Mouse (Mus musculus) kidney, embryonic 16.5 days (tissue): ENCODE measurements around the gene Ercc8. TPM values are rescaled to one million over a fixed set of nuclear protein-coding genes. Genes with fewer than 3 reads are reported as not detected.

ENCODE experiments used
- ATAC-seq: fragments of 200-750 bp; cut with Nextera tagmentation; 2 replicates; pipeline ENCODE4 v1.8.0; 2017; ENCODE audit warnings: moderate TSS enrichment; ENCODE audit not compliant: low FRiP score, low TSS enrichment
- H3K27ac ChIP-seq: fragments of 300-500 bp; sonication (generic); 2 replicates; pipeline ENCODE4 v1.5.1; 2014; ENCODE audit warnings: low read length
- H3K27me3 ChIP-seq: fragments of 300-500 bp; sonication (generic); 2 replicates; pipeline ENCODE4 v1.6.1; 2014; ENCODE audit warnings: low read length, control low read depth, mixed read lengths; ENCODE audit not compliant: insufficient read depth
- H3K36me3 ChIP-seq: fragments of 300-500 bp; sonication (generic); 2 replicates; pipeline ENCODE4 v1.6.1; 2014; ENCODE audit warnings: low read length, control low read depth, mixed read lengths; ENCODE audit not compliant: insufficient read depth
- H3K4me1 ChIP-seq: fragments of 300-500 bp; sonication (generic); 2 replicates; pipeline ENCODE4 v1.6.1; 2014; ENCODE audit warnings: low read length, control low read depth, mixed read lengths; ENCODE audit not compliant: insufficient read depth
- H3K4me2 ChIP-seq: fragments of 300-500 bp; sonication (generic); replicated peaks from 2 replicates; pipeline ENCODE4 v1.6.1; 2014; ENCODE audit warnings: low read depth, low read length
- H3K4me3 ChIP-seq: fragments of 300-500 bp; sonication (generic); 2 replicates; pipeline ENCODE4 v1.5.1; 2014; ENCODE audit warnings: mild to moderate bottlenecking, low read length
- H3K9ac ChIP-seq: fragments of 300-500 bp; sonication (generic); replicated peaks from 2 replicates; pipeline ENCODE4 v1.6.1; 2014; ENCODE audit warnings: low read length
- H3K9me3 ChIP-seq: fragments of 300-500 bp; sonication (generic); 2 replicates; pipeline ENCODE4 v1.6.1; 2016; ENCODE audit warnings: low read length, control low read depth
- WGBS: fragments of 180-500 bp; shearing (Covaris S2); extraction: QIAGEN DNeasy Blood & Tissue Kit; methylation state at CpG from one replicate; pipeline ENCODE4 v1.1.7; 2014; 5-methylcytosine and 5-hydroxymethylcytosine counted together
- polyA plus RNA-seq: library from polyadenylated mRNA; unstranded; fragments of >200 nt; fragmentation: Nextera tagmentation; extraction: Ambion mirVana; gene quantifications from 2 replicates; pipeline ENCODE4 v1.2.1, GENCODE M21; 2015

Gene Ercc8
- polyA plus RNA-seq, 1 experiment from 2014 or later = 15.4 TPM

- ATAC-seq = no peak
These were observed 54.0 kb downstream of the Ercc8 start for GRCm38 (mm10) chr13:108212397-108213018.

GRCm38 (mm10) chr13:108214081-108214484 is 55.6 kb downstream of the Ercc8 start, which contains the start of gene Elovl7:
Elovl7 (plus strand) TSS chr13:108214404.
- ATAC-seq = peak; percentile 97
- H3K4me3 ChIP-seq = peak within 1 kb of the TSS; percentile 80
- H3K4me2 ChIP-seq = peak within 1 kb of the TSS; percentile 98
- no peaks in the 10 kb centered on the region for H3K9me3 ChIP-seq
- H3K36me3 ChIP-seq = no peaks in the 10 kb centered on the region
- H3K27me3 ChIP-seq = peaks cover 24% of the 10 kb centered on the region
- H3K4me1 ChIP-seq = peaks cover 13% of the 10 kb centered on the region
- under 1% methylated on average over 32 of the region's 40 CpGs for WGBS
- H3K9ac ChIP-seq = peak within 1 kb of the TSS; percentile 81
- H3K27ac ChIP-seq = peak within 1 kb of the TSS; percentile 47; the same call in 1 of the 2 replicates

More at GRCm38 (mm10) chr13:108212397-108213018, 54.0 kb downstream of the Ercc8 start:
- H3K4me3 ChIP-seq = no peak overlapping the region
- 49% methylated on average over 5 of the region's 5 CpGs for WGBS
- peaks cover 24% of the 10 kb centered on the region for H3K27me3 ChIP-seq
- H3K27ac ChIP-seq = peak overlapping the region; percentile 74
- H3K36me3 ChIP-seq = no peaks in the 10 kb centered on the region
- H3K9ac ChIP-seq = no peak overlapping the region
- peaks cover 13% of the 10 kb centered on the region for H3K4me1 ChIP-seq
- no peaks in the 10 kb centered on the region for H3K9me3 ChIP-seq
- no peak overlapping the region for H3K4me2 ChIP-seq

- H3K9me3 ChIP-seq = no peaks in the 10 kb centered on the region
- H3K4me2 ChIP-seq = peak overlapping the region; percentile 98
- H3K9ac ChIP-seq = peak overlapping the region; percentile 81
- peak; percentile 81 for ATAC-seq
- peaks cover 13% of the 10 kb centered on the region for H3K4me1 ChIP-seq
- no peak overlapping the region for H3K27ac ChIP-seq
- peak overlapping the region; percentile 80 for H3K4me3 ChIP-seq
- H3K27me3 ChIP-seq = peaks cover 24% of the 10 kb centered on the region
- no peaks in the 10 kb centered on the region for H3K36me3 ChIP-seq
- under 1% methylated on average over 32 of the region's 50 CpGs for WGBS
These were observed 56.1 kb downstream of the Ercc8 start for GRCm38 (mm10) chr13:108214485-108215107.

- WGBS = 2% methylated on average over 12 of the region's 12 CpGs
- ATAC-seq = no peak
These were observed 56.8 kb downstream of the Ercc8 start for GRCm38 (mm10) chr13:108215231-108215780.

GRCm38 (mm10) chr13:108219773-108220172 is 61.2 kb downstream of the Ercc8 start:
- Histone ChIP-seq H3K4me1 (0 out of 2 replicates have a peak, but pooled peaks cover 5% of the 10 kb centered on the region), H3K4me3 (no peak overlapping the region), H3K4me2 (no peak overlapping the region), H3K9me3 (no peaks in the 10 kb centered on the region), H3K9ac (no peak overlapping the region), H3K27me3 (peaks cover 17% of the 10 kb centered on the region), H3K27ac (no peak overlapping the region), H3K36me3 (no peaks in the 10 kb centered on the region)
- no peak for ATAC-seq
- 82% methylated on average over 7 of the region's 7 CpGs for WGBS

More at GRCm38 (mm10) chr13:108215231-108215780, 56.8 kb downstream of the Ercc8 start:
- H3K4me1 ChIP-seq = peaks cover 13% of the 10 kb centered on the region
- H3K4me2 ChIP-seq = peak overlapping the region; percentile 98
- H3K9ac ChIP-seq = peak overlapping the region; percentile 81
- H3K36me3 ChIP-seq = no peaks in the 10 kb centered on the region
- H3K9me3 ChIP-seq = no peaks in the 10 kb centered on the region
- peak overlapping the region; percentile 80 for H3K4me3 ChIP-seq
- peaks cover 24% of the 10 kb centered on the region for H3K27me3 ChIP-seq
- no peak overlapping the region for H3K27ac ChIP-seq

GRCm38 (mm10) chr13:108229191-108229590 is 70.7 kb downstream of the Ercc8 start:
- Histone ChIP-seq H3K4me3 (no peak overlapping the region), H3K36me3 (no peaks in the 10 kb centered on the region), H3K9me3 (no peaks in the 10 kb centered on the region), H3K27ac (peak overlapping the region; percentile 56; the same call in 1 of the 2 replicates), H3K9ac (no peak overlapping the region), H3K4me1 (0 out of 2 replicates have a peak, but pooled peaks cover 7% of the 10 kb centered on the region), H3K4me2 (no peak overlapping the region), H3K27me3 (no peaks in the 10 kb centered on the region)
- no peak for ATAC-seq
- WGBS = 57% methylated on average over 3 of the region's 3 CpGs

GRCm38 (mm10) chr13:108229634-108230330 is 71.3 kb downstream of the Ercc8 start:
- Histone ChIP-seq H3K4me3 (no peak overlapping the region), H3K27ac (peak overlapping the region; percentile 56; the same call in 1 of the 2 replicates)
- ATAC-seq = peak; percentile 65; the same call in 1 of the 2 replicates

GRCm38 (mm10) chr13:108240012-108240411 is 81.5 kb downstream of the Ercc8 start:
- H3K4me1 ChIP-seq = no peaks in the 10 kb centered on the region
- 0 out of 2 replicates have a peak, but pooled peaks cover 2% of the 10 kb centered on the region for H3K9me3 ChIP-seq
- no peak overlapping the region for H3K4me3 ChIP-seq
- H3K4me2 ChIP-seq = no peak overlapping the region
- no peak overlapping the region for H3K9ac ChIP-seq
- 47% methylated on average over 4 of the region's 4 CpGs for WGBS
- no peak overlapping the region for H3K27ac ChIP-seq
- ATAC-seq = no peak
- no peaks in the 10 kb centered on the region for H3K36me3 ChIP-seq
- H3K27me3 ChIP-seq = no peaks in the 10 kb centered on the region

More at GRCm38 (mm10) chr13:108229634-108230330, 71.3 kb downstream of the Ercc8 start:
- Histone ChIP-seq H3K4me1 (0 out of 2 replicates have a peak, but pooled peaks cover 7% of the 10 kb centered on the region), H3K4me2 (no peak overlapping the region), H3K36me3 (no peaks in the 10 kb centered on the region), H3K9me3 (no peaks in the 10 kb centered on the region), H3K27me3 (no peaks in the 10 kb centered on the region), H3K9ac (no peak overlapping the region)
- 64% methylated on average over 6 of the region's 6 CpGs for WGBS

- Histone ChIP-seq H3K36me3 (no peaks in the 10 kb centered on the region), H3K4me2 (no peak overlapping the region), H3K27me3 (no peaks in the 10 kb centered on the region), H3K4me3 (no peak overlapping the region), H3K9me3 (0 out of 2 replicates have a peak, but pooled peaks cover 2% of the 10 kb centered on the region), H3K4me1 (peaks cover 4% of the 10 kb centered on the region; the same call in 1 of the 2 replicates), H3K27ac (no peak overlapping the region), H3K9ac (no peak overlapping the region)
- 76% methylated on average over 5 of the region's 5 CpGs for WGBS
- no peak for ATAC-seq
These were observed 83.2 kb downstream of the Ercc8 start for GRCm38 (mm10) chr13:108241715-108242114.
